Mouse (Mus musculus) CH12.LX (cell line): ENCODE data around the gene Atrnl1. TPM values are rescaled to one million over a fixed set of nuclear protein-coding genes. Genes with fewer than 3 reads are reported as not detected.

Source experiments
- DNase-seq: peaks from one replicate; pipeline ENCODE4 v3.0.0-alpha.2; 2013; ENCODE audit errors: extremely low read depth
- H3K27ac ChIP-seq: 2 replicates; pipeline ENCODE4 v1.5.1; 2012; ENCODE audit warnings: low read depth, mild to moderate bottlenecking, control low read depth, moderate library complexity; ENCODE audit not compliant: insufficient read depth
- H3K27me3 ChIP-seq: replicated peaks from 2 replicates; pipeline ENCODE3; 2012; ENCODE audit warnings: inconsistent platforms
- H3K36me3 ChIP-seq, 2 experiments: replicated peaks in 1 of 2; 2 replicates each; pipeline versions ENCODE3 to v1.6.1; 2012; ENCODE audit warnings: inconsistent platforms in 1 of 2, low read length in 1 of 2, mild to moderate bottlenecking in 1 of 2, mixed read lengths in 1 of 2, moderate library complexity in 1 of 2; ENCODE audit not compliant: control insufficient read depth in 1 of 2, insufficient read depth in 1 of 2
- H3K4me1 ChIP-seq, 2 experiments: 2 replicates each; pipeline ENCODE4 v1.6.1; 2012; ENCODE audit warnings: inconsistent platforms in 1 of 2, moderate library complexity in 1 of 2; ENCODE audit not compliant: insufficient read depth in 2 of 2, control insufficient read depth in 1 of 2
- H3K4me2 ChIP-seq: 2 replicates; pipeline ENCODE4 v1.6.1; 2012; ENCODE audit warnings: low read depth, mild to moderate bottlenecking, control low read depth; ENCODE audit not compliant: poor library complexity, insufficient read depth, severe bottlenecking
- H3K4me3 ChIP-seq, 3 experiments: fragments of 150-350 bp in 1 of 3; sonication (generic) in 1 of 3; replicated peaks in 1 of 3; 2 replicates each; pipeline versions ENCODE3 to v1.5.1; 2011 to 2012; ENCODE audit warnings: low read depth in 2 of 3, low read length in 2 of 3, mild to moderate bottlenecking in 2 of 3, moderate library complexity in 2 of 3, control low read depth in 1 of 3, improper control_type of control experiment in 1 of 3, inconsistent platforms in 1 of 3, mixed read lengths in 1 of 3; ENCODE audit not compliant: poor library complexity in 1 of 3
- H3K79me2 ChIP-seq: replicated peaks from 2 replicates; pipeline ENCODE4 v1.6.1; 2012; ENCODE audit warnings: mild to moderate bottlenecking, moderate library complexity; ENCODE audit not compliant: control insufficient read depth, poor library complexity, insufficient read depth, severe bottlenecking; ENCODE audit errors: extremely low read depth
- H3K9ac ChIP-seq: 2 replicates; pipeline ENCODE4 v1.6.1; 2012; ENCODE audit warnings: low read depth, mild to moderate bottlenecking, control low read depth, moderate library complexity; ENCODE audit not compliant: insufficient read depth
- H3K9me3 ChIP-seq: replicated peaks from 2 replicates; pipeline ENCODE3; 2012; ENCODE audit warnings: low read length, inconsistent platforms, mixed read lengths
- BHLHE40 ChIP-seq: IDR thresholded peaks from 2 replicates; pipeline ENCODE4 v1.6.1; 2011; ENCODE audit warnings: mild to moderate bottlenecking, low read depth, low read length, improper control_type of control experiment
- CHD2 ChIP-seq: IDR thresholded peaks from 2 replicates; pipeline ENCODE4 v1.6.1; 2011; ENCODE audit warnings: low read length, improper control_type of control experiment
- E2F4 ChIP-seq: IDR thresholded peaks from 2 replicates; pipeline ENCODE4 v1.6.1; 2011; ENCODE audit warnings: low read depth, low read length, improper control_type of control experiment; ENCODE audit not compliant: insufficient replicate concordance
- ELF1 ChIP-seq: IDR thresholded peaks from 2 replicates; pipeline ENCODE4 v1.6.1; 2014; ENCODE audit warnings: low read depth, mild to moderate bottlenecking, inconsistent platforms, low read length, improper control_type of control experiment
- EP300 ChIP-seq: IDR thresholded peaks from 2 replicates; pipeline ENCODE4 v1.6.1; 2011; ENCODE audit warnings: low read length, improper control_type of control experiment
- ETS1 ChIP-seq: conservative IDR thresholded peaks from 2 replicates; pipeline ENCODE4 v1.6.1; 2012; ENCODE audit warnings: low read depth, mild to moderate bottlenecking, inconsistent platforms, low read length, improper control_type of control experiment, moderate library complexity
- HCFC1 ChIP-seq: IDR thresholded peaks from 2 replicates; pipeline ENCODE4 v1.6.1; 2012; ENCODE audit warnings: low read depth, mild to moderate bottlenecking, inconsistent platforms, low read length, improper control_type of control experiment
- JUND ChIP-seq: conservative IDR thresholded peaks from 2 replicates; pipeline ENCODE4 v1.6.1; 2011; ENCODE audit warnings: low read depth, low read length, improper control_type of control experiment
- KAT2A ChIP-seq: IDR thresholded peaks from 2 replicates; pipeline ENCODE4 v1.6.1; 2012; ENCODE audit warnings: low read length, improper control_type of control experiment, inconsistent platforms; ENCODE audit not compliant: insufficient replicate concordance
- MAX ChIP-seq: IDR thresholded peaks from 2 replicates; pipeline ENCODE4 v1.6.1; 2011; ENCODE audit warnings: low read length, improper control_type of control experiment
- MAZ ChIP-seq: IDR thresholded peaks from 2 replicates; pipeline ENCODE4 v1.6.1; 2012; ENCODE audit warnings: low read depth, mild to moderate bottlenecking, inconsistent platforms, low read length, improper control_type of control experiment, moderate library complexity
- MEF2A ChIP-seq: IDR thresholded peaks from 2 replicates; pipeline ENCODE4 v1.6.1; 2014; ENCODE audit warnings: low read depth, mild to moderate bottlenecking, inconsistent platforms, low read length, improper control_type of control experiment, borderline replicate concordance
- MXI1 ChIP-seq: IDR thresholded peaks from 2 replicates; pipeline ENCODE4 v1.6.1; 2011; ENCODE audit warnings: mild to moderate bottlenecking, low read depth, low read length, improper control_type of control experiment
- NRF1 ChIP-seq: IDR thresholded peaks from 2 replicates; pipeline ENCODE4 v1.6.1; 2014; ENCODE audit warnings: low read depth, mild to moderate bottlenecking, inconsistent platforms, low read length, improper control_type of control experiment, moderate library complexity
- PAX5 ChIP-seq: IDR thresholded peaks from 2 replicates; pipeline ENCODE4 v1.6.1; 2012; ENCODE audit warnings: low read length, inconsistent platforms, mixed read lengths
- POLR2A ChIP-seq: IDR thresholded peaks from 2 replicates; pipeline ENCODE4 v1.6.1; 2011; ENCODE audit warnings: low read depth, mild to moderate bottlenecking, improper control_type of control experiment, low read length
- RAD21 ChIP-seq: IDR thresholded peaks from 2 replicates; pipeline ENCODE4 v1.6.1; 2011; ENCODE audit warnings: low read depth, mild to moderate bottlenecking, low read length, improper control_type of control experiment, moderate library complexity
- RCOR1 ChIP-seq: conservative IDR thresholded peaks from 2 replicates; pipeline ENCODE4 v1.6.1; 2012; ENCODE audit warnings: low read depth, mild to moderate bottlenecking, inconsistent platforms, low read length, improper control_type of control experiment
- SIN3A ChIP-seq: IDR thresholded peaks from 2 replicates; pipeline ENCODE4 v1.6.1; 2012; ENCODE audit warnings: low read length, improper control_type of control experiment, inconsistent platforms
- SMC3 ChIP-seq: IDR thresholded peaks from 2 replicates; pipeline ENCODE4 v1.6.1; 2011; ENCODE audit warnings: low read depth, low read length, improper control_type of control experiment
- TCF12 ChIP-seq: IDR thresholded peaks from 2 replicates; pipeline ENCODE4 v1.6.1; 2014; ENCODE audit warnings: low read depth, mild to moderate bottlenecking, inconsistent platforms, low read length, improper control_type of control experiment
- UBTF ChIP-seq: IDR thresholded peaks from 2 replicates; pipeline ENCODE4 v1.6.1; 2012; ENCODE audit warnings: low read depth, mild to moderate bottlenecking, inconsistent platforms, low read length, improper control_type of control experiment, moderate library complexity
- USF2 ChIP-seq: conservative IDR thresholded peaks from 2 replicates; pipeline ENCODE4 v1.6.1; 2011; ENCODE audit warnings: low read depth, low read length, improper control_type of control experiment
- ZC3H11A ChIP-seq: IDR thresholded peaks from 2 replicates; pipeline ENCODE4 v1.6.1; 2012; ENCODE audit warnings: low read depth, mild to moderate bottlenecking, inconsistent platforms, low read length, improper control_type of control experiment
- ZMIZ1 ChIP-seq: IDR thresholded peaks from 2 replicates; pipeline ENCODE4 v1.6.1; 2012; ENCODE audit warnings: low read depth, mild to moderate bottlenecking, inconsistent platforms, low read length, improper control_type of control experiment
- dilution Hi-C: fragments of 300-500 bp; cut with MboI; formaldehyde crosslinking; loops from 2 replicates; pipeline ENCODE4 v1.14.3; 2020; ENCODE audit warnings: low sequenced_read_pairs; ENCODE audit not compliant: extremely low pct_unique_long_range_greater_than_20kb, extremely low pct_ligation_motif_present
- in situ Hi-C: fragments of 300-500 bp; cut with MboI; formaldehyde crosslinking; loops from 3 replicates; pipeline ENCODE4 v1.14.3; 2019; ENCODE audit warnings: low sequenced_read_pairs, low pct_ligation_motif_present, low pct_unique_long_range_greater_than_20kb, mixed read lengths
- polyA plus RNA-seq: library from polyadenylated mRNA; unstranded; fragments of >175 nt; gene quantifications from 2 replicates; pipeline ENCODE4 v1.2.1, GENCODE M21; 2012; ENCODE audit warnings: low read depth; ENCODE audit not compliant: insufficient read length
- total RNA-seq, 2 experiments: library from RNA; depleted of rRNA; stranded (reverse); fragments of 300-350 nt in 1 of 2; fragments of >200 nt in 1 of 2; gene quantifications; 2 replicates each; pipeline ENCODE4 v1.2.3; 2012 to 2014

The Atrnl1 gene
- total and polyA plus RNA-seq, 3 experiments: 1.9 TPM

DNA sequence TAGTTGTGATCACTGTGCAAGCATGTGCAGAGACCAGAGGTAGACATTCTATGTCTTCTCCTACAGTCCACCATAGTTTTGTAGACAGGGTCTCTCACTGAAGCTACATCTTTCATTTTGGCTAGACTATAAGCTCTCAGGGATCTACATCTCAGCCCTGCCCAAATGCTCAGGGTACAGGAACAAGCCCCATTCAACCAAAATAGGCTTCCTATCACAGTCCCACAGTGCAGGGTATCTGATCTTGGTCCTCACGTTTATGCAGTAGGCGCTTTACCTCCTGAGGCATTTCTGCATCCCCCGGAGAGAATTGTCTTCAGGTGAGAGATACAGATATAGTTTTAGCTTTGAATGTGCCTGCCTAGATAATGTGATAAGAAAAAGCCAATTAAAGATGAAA, 346.5 kb downstream of the Atrnl1 start:
- Histone ChIP-seq H3K27ac (no peak overlapping the region), H3K9me3 (no peaks in the 10 kb centered on the region), H3K4me1 (no peaks in the 10 kb centered on the region), H3K36me3 (no peaks in the 10 kb centered on the region), H3K4me3 (no peak overlapping the region), H3K9ac (no peak overlapping the region), H3K4me2 (no peak overlapping the region), H3K27me3 (no peaks in the 10 kb centered on the region), H3K79me2 (no peaks in the 10 kb centered on the region)
- TF ChIP-seq SIN3A: no peak
- TF ChIP-seq UBTF: no peak
- TF ChIP-seq TCF12: no peak
- no peak for TF ChIP-seq ELF1
- no peak for TF ChIP-seq BHLHE40
- TF ChIP-seq ZMIZ1: no peak
- TF ChIP-seq POLR2A: no peak
- TF ChIP-seq JUND: no peak
- no peak for TF ChIP-seq NRF1
- TF ChIP-seq SMC3: no peak
- in situ Hi-C loops (no loop called here), dilution Hi-C loops (no loop called here)
- no peak for DNase-seq

DNA sequence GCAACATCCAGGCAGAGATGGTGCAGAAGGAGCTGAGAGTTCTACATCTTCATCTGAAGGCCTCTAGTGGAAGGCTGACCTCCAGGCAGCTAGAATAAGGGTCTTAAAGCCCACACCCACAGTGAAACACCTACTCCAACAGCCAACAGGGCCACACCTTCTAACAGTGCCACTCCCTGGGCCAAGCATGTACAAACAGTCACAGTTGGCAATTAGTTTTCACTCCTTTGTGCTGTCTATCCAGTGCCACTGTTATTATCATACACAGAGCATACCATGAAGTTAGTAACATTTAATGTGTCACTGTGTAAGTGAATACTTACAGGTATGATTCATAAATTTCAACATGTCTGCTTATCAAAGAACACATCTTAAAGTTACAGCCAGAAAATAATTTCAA, 347.3 kb downstream of the Atrnl1 start:
- no peak overlapping the region for H3K9ac ChIP-seq
- in situ Hi-C loops: no loop called here
- H3K36me3 ChIP-seq: no peaks in the 10 kb centered on the region
- H3K4me1 ChIP-seq: no peaks in the 10 kb centered on the region
- no peaks in the 10 kb centered on the region for H3K79me2 ChIP-seq
- H3K27me3 ChIP-seq: no peaks in the 10 kb centered on the region
- H3K9me3 ChIP-seq: no peaks in the 10 kb centered on the region
- dilution Hi-C loops: no loop called here
- H3K4me3 ChIP-seq: no peak overlapping the region
- no peak for DNase-seq
- TF ChIP-seq E2F4 (no peak), HCFC1 (no peak), RCOR1 (no peak), ETS1 (no peak), KAT2A (no peak), ELF1 (no peak), EP300 (no peak), RAD21 (no peak), TCF12 (no peak), MXI1 (no peak), MEF2A (no peak), POLR2A (no peak), ZC3H11A (no peak), ZMIZ1 (no peak), PAX5 (no peak), MAZ (no peak), SMC3 (no peak), USF2 (no peak), MAX (no peak), CHD2 (no peak)
- no peak overlapping the region for H3K27ac ChIP-seq
- H3K4me2 ChIP-seq: no peak overlapping the region
